Mouse (Mus musculus): ENCODE data around the gene Srpk3. TPM values are rescaled to one million over a fixed set of nuclear protein-coding genes. Genes with fewer than 3 reads are reported as not detected.
"Not testable (repeated sequence)": the region's sequence is repeated elsewhere in the genome, so short reads cannot be mapped to it uniquely, and the experiment has no call there.

Srpk3 gene
- polyA plus RNA-seq (2014; fragmentation: Nextera tagmentation; extraction: Ambion mirVana): 6.2 and 7.2 TPM in 2 replicates

- Histone ChIP-seq H3K9ac (ENCODE audit: low read length) (no peak within 1 kb of the TSS), H3K27ac (ENCODE audit: low read depth, low read length) (no peak within 1 kb of the TSS), H3K4me3 (ENCODE audit: low read depth, low read length) (no peak within 1 kb of the TSS), H3K4me1 (ENCODE audit: control insufficient read depth, insufficient read depth, low read length) (no peaks in the 10 kb centered on the region), H3K9me3 (ENCODE audit: control insufficient read depth, low read length) (no peaks in the 10 kb centered on the region), H3K36me3 (ENCODE audit: control insufficient read depth, insufficient read depth, low read length) (no peaks in the 10 kb centered on the region), H3K27me3 (ENCODE audit: control insufficient read depth, insufficient read depth, low read length) (no peaks in the 10 kb centered on the region), H3K4me2 (ENCODE audit: low read depth) (no peak within 1 kb of the TSS)
- WGBS: 52% methylated on average over 9 of the region's 9 CpGs
- no peak for DNase-seq (ENCODE audit: low spot score)
- ATAC-seq (ENCODE audit: insufficient read depth, low FRiP score, low TSS enrichment): no peak
Observed at GRCm38 (mm10) chrX:73774168-73774760, at the start of gene Srpk3. Srpk3 (plus strand) TSS chrX:73774405.

GRCm38 (mm10) chrX:73730908-73731307, 43.3 kb upstream of the Srpk3 start:
- H3K9me3 ChIP-seq (ENCODE audit: control insufficient read depth, low read length): no peaks in the 10 kb centered on the region
- H3K36me3 ChIP-seq (ENCODE audit: control insufficient read depth, insufficient read depth, low read length): no peaks in the 10 kb centered on the region
- no peak overlapping the region for H3K4me2 ChIP-seq (ENCODE audit: low read depth)
- no peak overlapping the region for H3K9ac ChIP-seq (ENCODE audit: low read length)
- WGBS: 65% methylated on average over 1 of the region's 1 CpGs
- no peak overlapping the region for H3K27ac ChIP-seq (ENCODE audit: low read depth, low read length)
- H3K4me3 ChIP-seq (ENCODE audit: low read depth, low read length): no peak overlapping the region
- ATAC-seq (ENCODE audit: insufficient read depth, low FRiP score, low TSS enrichment) (no peak), DNase-seq (ENCODE audit: low spot score) (no peak)
- no peaks in the 10 kb centered on the region for H3K27me3 ChIP-seq (ENCODE audit: control insufficient read depth, insufficient read depth, low read length)
- no peaks in the 10 kb centered on the region for H3K4me1 ChIP-seq (ENCODE audit: control insufficient read depth, insufficient read depth, low read length)

GRCm38 (mm10) chrX:73738155-73738554, 36.0 kb upstream of the Srpk3 start:
- Histone ChIP-seq H3K36me3 (ENCODE audit: control insufficient read depth, insufficient read depth, low read length) (no peaks in the 10 kb centered on the region), H3K4me2 (ENCODE audit: low read depth) (no peak overlapping the region), H3K4me1 (ENCODE audit: control insufficient read depth, insufficient read depth, low read length) (no peaks in the 10 kb centered on the region), H3K27me3 (ENCODE audit: control insufficient read depth, insufficient read depth, low read length) (no peaks in the 10 kb centered on the region), H3K27ac (ENCODE audit: low read depth, low read length) (no peak overlapping the region), H3K9me3 (ENCODE audit: control insufficient read depth, low read length) (no peaks in the 10 kb centered on the region), H3K9ac (ENCODE audit: low read length) (no peak overlapping the region), H3K4me3 (ENCODE audit: low read depth, low read length) (no peak overlapping the region)
- DNase-seq (ENCODE audit: low spot score) (no peak), ATAC-seq (ENCODE audit: insufficient read depth, low FRiP score, low TSS enrichment) (no peak)
- WGBS: 50% methylated on average over 1 of the region's 1 CpGs

GRCm38 (mm10) chrX:73739151-73739550, 35.1 kb upstream of the Srpk3 start:
- no peaks in the 10 kb centered on the region for H3K4me1 ChIP-seq (ENCODE audit: control insufficient read depth, insufficient read depth, low read length)
- DNase-seq (ENCODE audit: low spot score) (no peak), ATAC-seq (ENCODE audit: insufficient read depth, low FRiP score, low TSS enrichment) (no peak)
- no peaks in the 10 kb centered on the region for H3K36me3 ChIP-seq (ENCODE audit: control insufficient read depth, insufficient read depth, low read length)
- H3K27ac ChIP-seq (ENCODE audit: low read depth, low read length): no peak overlapping the region
- H3K4me3 ChIP-seq (ENCODE audit: low read depth, low read length): no peak overlapping the region
- no peaks in the 10 kb centered on the region for H3K27me3 ChIP-seq (ENCODE audit: control insufficient read depth, insufficient read depth, low read length)
- WGBS: 62% methylated on average over 5 of the region's 5 CpGs
- H3K4me2 ChIP-seq (ENCODE audit: low read depth): no peak overlapping the region
- H3K9ac ChIP-seq (ENCODE audit: low read length): no peak overlapping the region
- no peaks in the 10 kb centered on the region for H3K9me3 ChIP-seq (ENCODE audit: control insufficient read depth, low read length)

DNA sequence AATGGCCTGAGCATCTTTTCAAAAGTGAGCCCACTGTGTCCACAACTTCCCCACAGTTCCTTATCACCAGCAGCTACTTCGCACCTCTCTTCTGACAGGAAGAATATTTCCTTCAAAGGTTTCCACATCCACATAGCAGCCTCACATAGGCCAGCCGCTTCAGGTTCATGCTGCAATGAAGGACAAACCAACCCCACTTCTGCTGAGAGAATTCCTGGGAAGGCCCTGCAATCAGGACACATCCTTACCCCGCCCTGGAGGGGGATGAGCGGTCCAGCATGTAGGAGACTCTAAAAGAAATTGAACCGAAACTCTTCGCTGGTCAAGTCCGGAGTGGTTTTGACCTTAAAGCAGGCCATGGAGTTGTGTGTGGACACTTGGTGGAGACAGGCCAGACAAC, 34.4 kb upstream of the Srpk3 start:
- not testable (repeated sequence) for H3K9me3 ChIP-seq (ENCODE audit: control insufficient read depth, low read length); H3K27me3 ChIP-seq (ENCODE audit: control insufficient read depth, insufficient read depth, low read length); H3K4me2 ChIP-seq (ENCODE audit: low read depth); H3K36me3 ChIP-seq (ENCODE audit: control insufficient read depth, insufficient read depth, low read length); DNase-seq (ENCODE audit: low spot score); H3K4me3 ChIP-seq (ENCODE audit: low read depth, low read length); H3K27ac ChIP-seq (ENCODE audit: low read depth, low read length); ATAC-seq (ENCODE audit: insufficient read depth, low FRiP score, low TSS enrichment); H3K9ac ChIP-seq (ENCODE audit: low read length); H3K4me1 ChIP-seq (ENCODE audit: control insufficient read depth, insufficient read depth, low read length)
- WGBS: 90% methylated on average over 7 of the region's 7 CpGs

DNA sequence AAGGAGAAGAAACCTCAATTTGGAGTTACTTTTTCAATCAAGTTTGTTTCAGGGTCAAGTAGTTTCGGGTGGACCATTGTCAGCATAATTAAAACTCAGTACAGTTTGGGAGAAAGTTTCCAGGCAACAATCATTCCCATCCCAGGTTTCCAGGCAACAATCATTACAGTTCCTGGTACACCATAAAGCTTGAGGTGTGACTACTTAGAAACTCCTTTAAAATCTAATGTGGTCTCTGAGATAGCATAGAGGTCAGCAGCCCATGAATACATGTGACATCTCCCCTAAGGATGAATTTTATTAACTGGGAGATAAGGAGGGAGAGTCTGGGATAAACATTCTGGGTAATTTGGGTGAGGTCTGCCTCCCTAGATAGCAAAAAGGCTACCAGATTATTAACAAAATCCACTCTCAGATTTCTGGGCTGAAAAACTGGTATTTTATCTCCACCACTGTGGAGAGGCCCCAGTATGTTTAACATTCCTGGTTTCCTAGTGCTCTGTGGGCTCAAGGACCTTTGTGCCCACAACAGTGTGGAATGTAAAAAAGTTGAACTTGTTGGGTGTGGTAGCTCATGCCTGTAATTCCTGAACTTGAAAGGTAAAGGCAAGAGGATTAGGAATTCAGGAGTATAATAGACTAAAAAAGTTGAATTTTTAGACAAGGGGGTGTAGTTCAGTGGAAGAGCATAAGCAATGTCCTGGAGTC, 29.3 kb upstream of the Srpk3 start:
- no peaks in the 10 kb centered on the region for H3K36me3 ChIP-seq (ENCODE audit: control insufficient read depth, insufficient read depth, low read length)
- H3K4me2 ChIP-seq (ENCODE audit: low read depth): no peak overlapping the region
- DNase-seq (ENCODE audit: low spot score) (no peak), ATAC-seq (ENCODE audit: insufficient read depth, low FRiP score, low TSS enrichment) (no peak)
- H3K4me3 ChIP-seq (ENCODE audit: low read depth, low read length): no peak overlapping the region
- 100% methylated on average over 1 of the region's 1 CpGs for WGBS
- H3K4me1 ChIP-seq (ENCODE audit: control insufficient read depth, insufficient read depth, low read length): no peaks in the 10 kb centered on the region
- no peak overlapping the region for H3K9ac ChIP-seq (ENCODE audit: low read length)
- no peak overlapping the region for H3K27ac ChIP-seq (ENCODE audit: low read depth, low read length)
- H3K9me3 ChIP-seq (ENCODE audit: control insufficient read depth, low read length): no peaks in the 10 kb centered on the region
- no peaks in the 10 kb centered on the region for H3K27me3 ChIP-seq (ENCODE audit: control insufficient read depth, insufficient read depth, low read length)

DNA sequence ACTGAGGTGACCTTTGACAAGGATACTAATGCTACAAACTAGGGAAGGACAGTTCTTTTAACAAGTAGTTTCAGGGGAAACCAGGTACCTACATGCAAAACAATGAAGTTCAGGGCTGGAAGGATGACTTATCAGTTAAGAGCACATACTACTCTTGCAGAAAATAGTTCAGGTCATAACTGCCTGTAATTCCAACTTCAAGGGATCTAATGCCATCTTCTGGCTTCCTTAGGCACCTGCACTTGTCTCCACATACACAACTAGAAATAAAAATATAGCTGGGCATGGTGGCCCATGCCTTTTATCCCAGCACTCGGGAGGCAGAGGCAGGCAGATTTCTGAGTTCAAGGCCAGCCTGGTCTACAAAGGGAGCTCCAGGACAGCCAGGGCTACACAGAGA, 25.2 kb upstream of the Srpk3 start:
- no peaks in the 10 kb centered on the region for H3K27me3 ChIP-seq (ENCODE audit: control insufficient read depth, insufficient read depth, low read length)
- H3K36me3 ChIP-seq (ENCODE audit: control insufficient read depth, insufficient read depth, low read length): no peaks in the 10 kb centered on the region
- ATAC-seq (ENCODE audit: insufficient read depth, low FRiP score, low TSS enrichment) (no peak), DNase-seq (ENCODE audit: low spot score) (no peak)
- no peaks in the 10 kb centered on the region for H3K9me3 ChIP-seq (ENCODE audit: control insufficient read depth, low read length)
- 100% methylated on average over 1 of the region's 1 CpGs for WGBS
- H3K27ac ChIP-seq (ENCODE audit: low read depth, low read length): no peak overlapping the region
- H3K4me1 ChIP-seq (ENCODE audit: control insufficient read depth, insufficient read depth, low read length): no peaks in the 10 kb centered on the region
- H3K4me2 ChIP-seq (ENCODE audit: low read depth): no peak overlapping the region
- no peak overlapping the region for H3K4me3 ChIP-seq (ENCODE audit: low read depth, low read length)
- H3K9ac ChIP-seq (ENCODE audit: low read length): no peak overlapping the region

GRCm38 (mm10) chrX:73756334-73757140, 17.7 kb upstream of the Srpk3 start, which contains the start of gene Plxnb3:
Plxnb3 (plus strand) TSS chrX:73757090.
- WGBS: 71% methylated on average over 5 of the region's 5 CpGs
- Histone ChIP-seq H3K4me3 (ENCODE audit: low read depth, low read length) (no peak within 1 kb of the TSS), H3K4me2 (ENCODE audit: low read depth) (no peak within 1 kb of the TSS), H3K36me3 (ENCODE audit: control insufficient read depth, insufficient read depth, low read length) (no peaks in the 10 kb centered on the region), H3K9ac (ENCODE audit: low read length) (no peak within 1 kb of the TSS), H3K9me3 (ENCODE audit: control insufficient read depth, low read length) (no peaks in the 10 kb centered on the region), H3K27me3 (ENCODE audit: control insufficient read depth, insufficient read depth, low read length) (no peaks in the 10 kb centered on the region), H3K27ac (ENCODE audit: low read depth, low read length) (no peak within 1 kb of the TSS), H3K4me1 (ENCODE audit: control insufficient read depth, insufficient read depth, low read length) (no peaks in the 10 kb centered on the region)
- DNase-seq (ENCODE audit: low spot score): no peak
- ATAC-seq (ENCODE audit: insufficient read depth, low FRiP score, low TSS enrichment): no peak

Data from neural tube, embryonic 11.5 days (tissue).